Mouse (Mus musculus) kidney, adult 2 months (tissue): ENCODE measurements at regions not wholly inside any gene's neighbourhood (a gene's known extent, or its start where the extent isn't known, plus 50 kb on each side); places are given as distances from the start of the nearest gene placed in this dataset.

ENCODE experiments used
- CTCF ChIP-seq: fragments of 200-500 bp; conservative IDR thresholded peaks from 2 replicates; pipeline ENCODE4 v1.5.1; 2011; ENCODE audit warnings: low read depth, mild to moderate bottlenecking, control low read depth, low read length, moderate library complexity, mixed read lengths; ENCODE audit not compliant: insufficient read depth, insufficient read length
- POLR2A ChIP-seq: fragments of 200-500 bp; IDR thresholded peaks from one replicate; pipeline ENCODE4 v1.6.1; 2011; ENCODE audit warnings: low read depth, low read length, control low read depth

- TF ChIP-seq CTCF (no peak), POLR2A (no peak)
Observed at GRCm38 (mm10) chr10:99406764-99407163, 143.7 kb downstream of the Dusp6 start.
